Mouse (Mus musculus): Measurements from ENCODE around the gene Pagr1a.

DNA sequence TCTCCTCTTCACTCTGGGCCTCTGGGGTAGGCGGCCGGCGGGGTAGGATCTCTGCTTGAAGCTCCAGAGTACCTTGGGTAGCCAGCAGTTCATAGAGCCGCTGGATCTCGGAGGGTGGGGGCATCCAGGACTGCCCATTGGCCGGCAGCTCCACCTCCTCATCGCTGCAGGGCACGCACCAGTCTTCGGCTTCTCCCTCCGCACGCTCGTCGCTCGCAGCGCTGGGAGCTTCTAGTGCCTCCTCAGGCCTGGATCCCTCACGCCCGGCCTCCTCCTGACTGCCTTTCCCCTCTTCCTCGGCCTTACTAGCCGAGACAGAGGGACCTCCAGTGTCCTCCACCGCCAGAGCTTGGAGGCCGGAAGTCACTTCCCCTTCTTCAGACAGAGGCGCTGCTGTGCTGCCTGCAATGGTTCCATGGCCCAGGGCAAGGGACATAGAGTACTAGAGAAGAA is 640 bp downstream of the Pagr1a start:
- TF ChIP-seq CTCF (IDR thresholded peaks at IDR 0.05) (no peak), EP300 (IDR thresholded peaks at IDR 0.05) (no peak)
